Mouse (Mus musculus): ENCODE measurements around the gene Kank1. TPM values are rescaled to one million over a fixed set of nuclear protein-coding genes. Genes with fewer than 3 reads are reported as not detected.

The Kank1 gene
- polyA plus RNA-seq, 1 experiment from 2014 or later = 20.4 TPM

DNA sequence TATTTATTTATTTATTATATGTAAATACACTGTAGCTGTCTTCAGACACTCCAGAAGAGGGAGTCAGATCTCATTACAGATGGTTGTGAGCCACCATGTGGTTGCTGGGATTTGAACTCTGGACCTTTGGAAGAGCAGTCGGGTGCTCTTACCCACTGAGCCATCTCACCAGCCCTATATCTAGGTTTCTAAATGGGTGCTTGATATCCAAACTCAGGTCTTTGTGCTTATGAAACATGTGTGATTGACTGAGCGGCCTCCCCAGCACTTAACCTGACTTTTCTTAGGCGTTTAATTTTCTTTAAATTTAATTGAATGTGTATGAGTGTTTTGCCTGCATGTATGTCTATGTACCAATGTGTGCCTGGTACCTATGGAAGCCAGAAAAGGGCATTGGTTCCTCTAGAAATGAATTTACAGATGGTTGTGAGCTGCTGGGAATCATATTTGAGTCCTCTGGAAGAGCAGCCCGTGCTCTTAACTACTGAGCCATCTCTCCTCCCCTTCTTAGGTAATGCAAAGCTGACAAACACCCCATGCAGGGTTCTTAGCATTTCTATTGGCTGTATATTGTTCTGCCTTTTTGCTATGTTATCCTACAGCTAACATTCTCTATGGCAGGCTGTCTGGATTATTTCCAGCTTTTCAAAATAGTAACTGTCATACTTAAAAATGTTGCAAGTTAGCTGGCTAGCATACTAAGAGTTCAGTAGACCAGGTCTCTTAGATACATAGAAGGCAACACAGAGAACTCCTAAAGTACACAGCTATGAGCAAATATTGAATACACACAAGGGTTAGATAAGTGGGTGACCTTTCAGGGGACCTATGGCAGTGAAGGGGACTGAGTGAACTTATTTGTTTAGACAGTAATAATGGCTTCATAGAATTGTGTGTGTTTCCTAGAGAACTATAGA lies 6.5 kb upstream of the Kank1 start:
- 64% methylated on average over 4 of the region's 4 CpGs for WGBS
- H3K27me3 ChIP-seq = peaks cover 5% of the 10 kb centered on the region
- no peak for ATAC-seq (ENCODE audit: low FRiP score)
- H3K36me3 ChIP-seq = no peaks in the 10 kb centered on the region
- H3K4me3 ChIP-seq = no peak overlapping the region
- no peak overlapping the region for H3K27ac ChIP-seq
- H3K4me1 ChIP-seq = no peaks in the 10 kb centered on the region
- H3K9ac ChIP-seq = no peak overlapping the region
- H3K4me2 ChIP-seq (replicated peaks) = no peak overlapping the region
- H3K9me3 ChIP-seq (replicated peaks) = no peaks in the 10 kb centered on the region

DNA sequence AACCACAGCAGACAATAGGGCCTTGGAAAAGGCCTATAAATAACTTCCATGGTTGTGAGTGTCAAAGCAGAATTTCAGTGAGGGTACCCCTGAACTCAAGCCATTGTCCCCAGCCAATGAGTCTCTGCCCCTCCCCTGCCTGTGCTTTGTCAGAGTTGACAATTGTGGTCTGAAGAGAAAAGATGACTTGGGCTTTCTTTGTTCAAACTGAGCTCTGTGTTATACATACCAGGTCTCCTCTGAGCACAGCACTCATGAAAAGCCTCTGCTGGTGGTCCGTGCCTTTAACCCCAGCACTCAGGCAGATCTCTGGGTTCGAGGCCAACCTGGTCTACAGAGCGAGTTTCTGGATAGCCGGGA lies 5.8 kb upstream of the Kank1 start:
- no peak for ATAC-seq (ENCODE audit: low FRiP score)

DNA sequence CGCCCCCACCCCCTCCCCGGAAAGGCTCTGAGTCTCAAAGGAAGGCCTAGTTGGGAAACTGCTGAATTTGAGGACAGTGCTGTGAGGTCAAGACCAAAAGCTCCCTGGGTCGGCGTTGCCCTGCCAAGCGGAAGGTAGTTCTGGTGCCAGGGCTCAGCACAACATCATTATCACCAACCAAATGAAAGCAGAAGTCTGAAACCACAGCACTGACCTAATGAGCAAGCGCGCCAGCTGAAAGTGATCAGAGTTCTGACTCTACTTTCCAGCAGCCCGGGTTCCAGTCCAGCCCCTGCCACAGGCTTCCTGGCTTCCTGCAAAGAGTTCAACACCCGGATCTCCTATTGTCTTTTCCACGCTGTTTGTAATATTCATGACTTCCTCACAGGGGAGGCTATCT lies 4.7 kb upstream of the Kank1 start:
- Histone ChIP-seq H3K9ac (no peak overlapping the region), H3K9me3 (replicated peaks) (no peaks in the 10 kb centered on the region), H3K27me3 (peaks cover 16% of the 10 kb centered on the region), H3K4me2 (replicated peaks) (no peak overlapping the region), H3K27ac (no peak overlapping the region), H3K4me3 (no peak overlapping the region), H3K36me3 (no peaks in the 10 kb centered on the region), H3K4me1 (peaks cover 4% of the 10 kb centered on the region; the same call in 1 of the 2 replicates)
- whole genome bisulfite sequencing = 54% methylated on average over 10 of the region's 10 CpGs
- no peak for ATAC-seq (ENCODE audit: low FRiP score)

More for the DNA sequence above, 5.8 kb upstream of the Kank1 start:
- H3K4me2 ChIP-seq (replicated peaks) = no peak overlapping the region
- H3K27me3 ChIP-seq = peaks cover 10% of the 10 kb centered on the region
- WGBS = 38% methylated on average over 4 of the region's 4 CpGs
- H3K9ac ChIP-seq = no peak overlapping the region
- no peaks in the 10 kb centered on the region for H3K36me3 ChIP-seq
- H3K27ac ChIP-seq = no peak overlapping the region
- no peak overlapping the region for H3K4me3 ChIP-seq
- H3K4me1 ChIP-seq = no peaks in the 10 kb centered on the region
- H3K9me3 ChIP-seq (replicated peaks) = no peaks in the 10 kb centered on the region

DNA sequence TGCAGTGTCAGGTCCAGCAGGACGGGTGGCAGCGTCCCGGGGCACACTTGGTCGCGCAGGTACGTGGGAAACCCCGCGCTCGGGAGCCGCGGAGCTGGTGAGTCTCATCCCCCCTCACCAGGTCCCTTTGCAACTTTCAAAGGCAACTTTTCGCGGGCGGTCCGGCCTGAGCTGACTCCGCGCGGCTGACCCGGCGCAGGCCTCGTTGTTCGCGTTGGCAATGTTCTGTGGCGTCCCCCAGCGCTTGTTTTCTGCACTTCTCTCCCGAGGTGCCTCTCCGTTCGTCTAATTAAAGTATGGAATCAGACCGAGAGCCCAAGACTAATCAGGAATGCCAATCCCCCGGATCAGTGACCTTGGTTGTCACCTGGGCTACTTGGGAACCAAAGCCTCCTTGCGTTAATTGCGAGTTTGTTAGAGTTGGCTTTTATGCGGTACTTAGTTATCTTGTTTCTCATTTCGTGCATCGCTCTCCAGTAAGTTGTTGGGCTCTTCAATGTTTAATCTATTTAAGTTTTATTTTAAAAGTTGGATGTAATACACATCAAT lies 791 bp downstream of the Kank1 start:
- Histone ChIP-seq H3K4me3 (peak overlapping the region; percentile 69), H3K36me3 (no peaks in the 10 kb centered on the region), H3K4me2 (replicated peaks) (peak overlapping the region; percentile 97), H3K4me1 (peaks cover 4% of the 10 kb centered on the region; the same call in 1 of the 2 replicates), H3K9me3 (replicated peaks) (no peaks in the 10 kb centered on the region), H3K9ac (peak overlapping the region; percentile 65), H3K27ac (no peak overlapping the region), H3K27me3 (peaks cover 21% of the 10 kb centered on the region)
- under 1% methylated on average over 35 of the region's 35 CpGs for WGBS
- ATAC-seq (ENCODE audit: low FRiP score) = peak; percentile 15; the same call in 1 of the 2 replicates

DNA sequence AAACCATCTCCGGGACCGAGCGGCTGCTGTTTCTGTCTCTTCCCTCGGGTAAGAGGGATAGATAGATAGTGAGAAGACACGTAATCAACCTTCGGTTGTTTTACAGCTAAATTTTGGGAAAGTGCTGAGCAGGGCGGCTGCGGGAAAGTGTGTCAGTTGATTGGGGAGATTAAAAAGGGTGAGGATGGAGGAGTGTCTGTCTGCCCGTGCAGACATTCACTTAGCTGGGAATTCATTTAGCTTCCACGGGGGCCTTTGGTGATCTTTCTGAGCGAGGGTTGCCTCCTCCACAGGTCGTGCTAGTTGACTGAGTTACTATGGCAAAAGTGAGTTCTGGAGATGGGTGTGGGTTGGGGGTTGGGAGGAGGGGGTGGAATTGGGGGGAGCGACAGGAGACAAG lies 1.3 kb downstream of the Kank1 start:
- H3K27me3 ChIP-seq = peaks cover 21% of the 10 kb centered on the region
- no peak for ATAC-seq (ENCODE audit: low FRiP score)
- H3K9ac ChIP-seq = no peak overlapping the region
- no peaks in the 10 kb centered on the region for H3K36me3 ChIP-seq
- no peak overlapping the region for H3K27ac ChIP-seq
- H3K4me1 ChIP-seq = peaks cover 4% of the 10 kb centered on the region; the same call in 1 of the 2 replicates
- H3K4me2 ChIP-seq (replicated peaks) = peak overlapping the region; percentile 97
- peak overlapping the region; percentile 69 for H3K4me3 ChIP-seq
- WGBS = 5% methylated on average over 13 of the region's 13 CpGs
- no peaks in the 10 kb centered on the region for H3K9me3 ChIP-seq (replicated peaks)

DNA sequence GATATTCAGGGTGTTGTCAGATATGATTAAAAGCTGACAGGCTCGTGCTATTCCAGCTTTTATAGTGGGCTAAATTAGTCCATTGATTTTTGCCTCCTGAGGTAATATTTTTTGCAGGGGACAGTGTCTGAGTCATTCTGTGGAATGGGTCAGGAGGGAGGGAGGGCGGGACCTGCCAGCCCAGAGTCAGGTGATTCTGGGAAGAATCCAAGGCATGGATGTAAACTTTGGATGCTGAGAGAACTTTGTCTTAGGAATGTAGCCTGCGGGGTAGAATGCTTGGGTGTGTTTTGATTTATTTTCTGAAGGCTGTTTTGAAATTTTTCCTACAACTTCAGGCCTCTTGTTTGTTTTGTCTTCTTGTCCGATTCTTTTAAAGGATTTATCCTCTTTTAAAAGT lies 6.8 kb downstream of the Kank1 start:
- H3K9me3 ChIP-seq (replicated peaks) = no peaks in the 10 kb centered on the region
- 77% methylated on average over 4 of the region's 4 CpGs for WGBS
- H3K4me3 ChIP-seq = no peak overlapping the region
- no peak overlapping the region for H3K9ac ChIP-seq
- no peak overlapping the region for H3K4me2 ChIP-seq (replicated peaks)
- no peak for ATAC-seq (ENCODE audit: low FRiP score)
- no peaks in the 10 kb centered on the region for H3K36me3 ChIP-seq
- H3K4me1 ChIP-seq = no peaks in the 10 kb centered on the region
- no peaks in the 10 kb centered on the region for H3K27me3 ChIP-seq
- H3K27ac ChIP-seq = no peak overlapping the region

DNA sequence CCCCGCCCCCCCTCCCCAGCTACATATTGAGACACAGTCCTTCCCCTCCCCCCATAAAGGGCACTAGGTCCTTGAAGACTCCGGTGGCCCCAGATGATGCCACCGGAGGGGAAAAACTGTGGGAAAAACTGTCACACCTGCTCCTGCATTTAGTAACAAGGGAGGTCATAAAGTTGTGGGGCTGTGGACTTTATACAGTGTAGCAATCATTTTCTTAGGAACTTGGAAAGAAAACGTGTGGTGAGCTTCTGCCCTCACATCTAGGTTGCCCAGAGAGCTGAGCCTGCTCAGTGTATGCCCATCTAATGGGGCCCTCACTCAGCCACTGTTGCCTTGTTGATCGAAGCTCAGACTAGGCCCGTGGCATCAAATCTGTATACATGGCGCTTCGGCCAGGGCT lies 9.3 kb downstream of the Kank1 start:
- H3K27me3 ChIP-seq = no peaks in the 10 kb centered on the region
- no peaks in the 10 kb centered on the region for H3K9me3 ChIP-seq (replicated peaks)
- no peaks in the 10 kb centered on the region; the same call in 1 of the 2 replicates for H3K4me1 ChIP-seq
- no peak for ATAC-seq (ENCODE audit: low FRiP score)
- no peak overlapping the region for H3K4me2 ChIP-seq (replicated peaks)
- no peak overlapping the region for H3K9ac ChIP-seq
- 93% methylated on average over 8 of the region's 8 CpGs for WGBS
- H3K36me3 ChIP-seq = no peaks in the 10 kb centered on the region
- H3K4me3 ChIP-seq = no peak overlapping the region
- H3K27ac ChIP-seq = no peak overlapping the region

DNA sequence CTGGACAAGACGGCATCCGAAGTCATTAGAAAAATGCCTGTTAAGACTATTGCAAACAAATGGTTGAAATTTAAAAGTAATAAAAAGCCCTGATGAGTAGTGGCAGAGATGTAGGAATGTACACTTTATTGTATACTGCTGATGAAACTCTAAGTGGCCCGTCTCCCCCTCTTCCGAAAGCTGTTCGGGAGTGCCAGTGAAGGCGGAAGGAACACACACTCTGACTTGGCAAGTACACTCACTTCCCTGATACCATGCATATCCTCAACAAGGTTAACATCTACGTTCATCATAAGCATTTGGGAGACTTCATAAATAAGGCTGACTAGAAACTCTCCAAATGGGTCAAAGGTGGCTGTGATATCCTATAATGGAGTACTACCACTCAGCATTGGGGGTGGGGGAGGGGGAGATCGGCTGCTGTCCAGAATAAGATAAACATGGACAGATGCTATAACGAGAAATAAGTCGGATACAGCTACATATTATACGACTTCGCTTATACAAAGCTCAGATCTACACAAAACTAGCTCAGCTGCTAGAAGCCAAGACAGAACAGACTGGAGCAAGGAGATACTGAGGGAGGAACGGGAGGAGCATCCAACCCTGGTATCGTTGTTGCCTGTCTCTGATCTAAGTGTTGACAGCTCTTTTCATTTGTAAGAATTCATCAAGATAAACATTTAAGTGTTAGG lies 11.2 kb downstream of the Kank1 start:
- WGBS = 91% methylated on average over 14 of the region's 14 CpGs
- Histone ChIP-seq H3K9ac (no peak overlapping the region), H3K9me3 (replicated peaks) (no peaks in the 10 kb centered on the region), H3K27ac (no peak overlapping the region), H3K36me3 (no peaks in the 10 kb centered on the region), H3K4me2 (replicated peaks) (no peak overlapping the region), H3K4me1 (no peaks in the 10 kb centered on the region; the same call in 1 of the 2 replicates), H3K4me3 (no peak overlapping the region), H3K27me3 (no peaks in the 10 kb centered on the region)
- no peak for ATAC-seq (ENCODE audit: low FRiP score)

DNA sequence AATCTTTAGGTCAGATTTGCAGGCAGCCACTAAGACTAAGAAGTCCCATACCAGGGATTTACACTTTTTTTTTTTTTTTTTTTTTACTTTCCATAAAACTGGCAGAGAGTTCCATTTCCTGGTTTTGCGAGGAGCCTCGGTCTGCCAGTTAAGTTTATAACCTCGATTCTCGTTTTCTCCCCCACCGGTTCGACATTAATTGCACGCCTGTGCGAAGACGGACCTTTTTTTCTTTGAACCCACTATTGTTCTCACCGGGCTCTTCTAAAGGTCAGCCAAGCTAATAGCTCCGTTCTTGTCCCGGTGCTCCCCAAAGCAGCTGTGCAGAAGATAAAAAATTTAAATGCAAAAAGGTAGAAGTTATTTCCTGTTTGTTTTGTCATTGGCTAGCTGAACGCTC lies 12.5 kb downstream of the Kank1 start:
- H3K4me3 ChIP-seq = no peak overlapping the region
- H3K4me1 ChIP-seq = no peaks in the 10 kb centered on the region; the same call in 1 of the 2 replicates
- H3K27me3 ChIP-seq = no peaks in the 10 kb centered on the region
- no peak overlapping the region for H3K27ac ChIP-seq
- H3K36me3 ChIP-seq = no peaks in the 10 kb centered on the region
- H3K9me3 ChIP-seq (replicated peaks) = no peaks in the 10 kb centered on the region
- ATAC-seq (ENCODE audit: low FRiP score) = no peak
- H3K9ac ChIP-seq = no peak overlapping the region
- WGBS = 49% methylated on average over 13 of the region's 13 CpGs
- no peak overlapping the region for H3K4me2 ChIP-seq (replicated peaks)

DNA sequence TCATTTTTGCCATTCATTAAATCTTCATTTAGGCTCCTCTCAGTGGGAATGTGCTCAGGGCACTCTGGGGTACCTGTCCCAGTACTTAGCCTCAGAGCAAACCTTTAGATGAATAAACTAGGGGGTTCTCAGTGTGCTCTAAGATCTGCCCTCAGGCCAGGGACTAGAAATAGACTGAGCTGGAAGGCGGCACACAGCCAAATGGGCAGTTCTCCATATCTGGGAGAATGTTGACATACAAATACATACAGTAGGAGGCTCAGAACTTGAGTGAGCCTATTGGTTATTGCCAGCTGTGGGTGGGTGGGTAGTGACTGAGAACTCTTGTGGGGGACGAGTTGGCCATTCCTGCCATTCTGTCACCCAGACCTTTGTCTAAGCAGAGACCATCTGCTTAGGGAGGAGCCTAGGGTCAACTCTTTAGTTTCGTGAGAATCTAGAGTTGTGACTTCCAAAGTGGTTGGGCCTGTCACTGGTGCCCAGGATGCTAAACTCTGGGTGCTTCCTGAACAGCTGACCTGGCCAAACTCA lies 14.9 kb downstream of the Kank1 start:
- Histone ChIP-seq H3K9ac (no peak overlapping the region), H3K27me3 (no peaks in the 10 kb centered on the region), H3K36me3 (no peaks in the 10 kb centered on the region), H3K4me1 (no peaks in the 10 kb centered on the region; the same call in 1 of the 2 replicates), H3K27ac (no peak overlapping the region), H3K4me2 (replicated peaks) (no peak overlapping the region), H3K4me3 (no peak overlapping the region), H3K9me3 (replicated peaks) (no peaks in the 10 kb centered on the region)
- 74% methylated on average over 3 of the region's 3 CpGs for WGBS
- ATAC-seq (ENCODE audit: low FRiP score) = no peak

DNA sequence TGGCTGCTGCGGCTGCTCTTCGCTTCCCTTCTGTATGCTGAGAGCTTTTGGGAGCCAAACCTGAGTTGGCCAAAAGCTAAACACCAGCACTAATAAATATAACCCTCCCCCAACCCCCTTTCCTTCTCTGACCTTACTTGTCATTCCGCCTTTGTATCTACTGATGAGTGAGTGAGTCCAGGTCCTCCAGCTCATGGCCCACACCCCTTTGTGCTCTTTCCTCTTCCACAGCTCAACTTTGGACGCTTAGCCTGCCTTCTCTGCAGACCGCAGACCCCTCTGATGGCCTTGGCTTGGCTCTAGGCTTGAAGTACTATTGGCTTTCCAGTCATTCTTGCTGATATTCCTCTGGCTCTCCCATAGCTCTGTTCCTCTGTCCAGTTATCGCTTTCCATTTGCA lies 16.4 kb downstream of the Kank1 start:
- Histone ChIP-seq H3K4me2 (replicated peaks) (no peak overlapping the region), H3K4me1 (no peaks in the 10 kb centered on the region; the same call in 1 of the 2 replicates), H3K27me3 (no peaks in the 10 kb centered on the region), H3K9ac (no peak overlapping the region), H3K4me3 (no peak overlapping the region), H3K27ac (no peak overlapping the region), H3K36me3 (no peaks in the 10 kb centered on the region), H3K9me3 (replicated peaks) (no peaks in the 10 kb centered on the region)
- 95% methylated on average over 6 of the region's 6 CpGs for WGBS
- ATAC-seq (ENCODE audit: low FRiP score) = no peak

DNA sequence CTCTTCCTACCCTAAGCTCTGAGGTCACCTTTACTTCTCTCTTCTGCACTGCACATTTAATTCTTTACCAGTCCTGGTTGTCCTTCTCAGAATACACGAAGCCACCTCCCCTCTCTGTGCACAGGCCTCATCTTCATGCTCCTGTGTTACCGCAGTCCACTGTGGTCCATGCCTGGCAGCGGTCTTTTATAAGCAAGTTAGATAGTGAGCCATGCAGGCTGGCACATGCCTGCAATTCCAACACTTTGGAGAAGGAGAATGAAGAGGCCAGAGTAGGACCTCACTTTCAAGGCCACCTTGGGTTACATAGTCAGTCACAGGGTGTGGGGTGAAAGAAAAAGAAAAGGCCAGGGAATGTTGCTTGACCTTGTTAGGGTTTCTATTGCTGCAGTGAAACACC lies 16.9 kb downstream of the Kank1 start:
- no peak overlapping the region for H3K4me2 ChIP-seq (replicated peaks)
- no peak for ATAC-seq (ENCODE audit: low FRiP score)
- no peaks in the 10 kb centered on the region; the same call in 1 of the 2 replicates for H3K4me1 ChIP-seq
- WGBS = 92% methylated on average over 3 of the region's 3 CpGs
- H3K9ac ChIP-seq = no peak overlapping the region
- no peak overlapping the region for H3K27ac ChIP-seq
- no peaks in the 10 kb centered on the region for H3K27me3 ChIP-seq
- H3K9me3 ChIP-seq (replicated peaks) = no peaks in the 10 kb centered on the region
- H3K36me3 ChIP-seq = no peaks in the 10 kb centered on the region
- H3K4me3 ChIP-seq = no peak overlapping the region
